Mouse (Mus musculus): ENCODE measurements at regions not wholly inside any gene's neighbourhood (a gene's known extent, or its start where the extent isn't known, plus 50 kb on each side); places are given as distances from the start of the nearest gene placed in this dataset.

- TF ChIP-seq POLR2A (IDR thresholded peaks at IDR 0.05; ENCODE audit: control insufficient read depth, low read depth, low read length) (no peak), CTCF (IDR thresholded peaks at IDR 0.05; ENCODE audit: control insufficient read depth, insufficient read depth, insufficient replicate concordance, low read depth, low read length) (no peak)
Measured at GRCm38 (mm10) chr11:44340531-44340930, 59.3 kb upstream of the Il12b start.
